Mouse (Mus musculus) C2C12 (cell line): ENCODE results near the gene Tex50.

Experiments
- CTCF ChIP-seq: IDR thresholded peaks from one replicate; pipeline ENCODE4 v1.5.1; 2011; ENCODE audit not compliant: control insufficient read depth, insufficient read depth, insufficient read length
- MAX ChIP-seq: IDR thresholded peaks from one replicate; pipeline ENCODE4 v1.6.1; 2011; ENCODE audit warnings: mild to moderate bottlenecking, control low read depth
- MYOD1 ChIP-seq: IDR thresholded peaks from one replicate; pipeline ENCODE4 v1.6.1; 2011; ENCODE audit warnings: low read depth; ENCODE audit not compliant: control insufficient read depth, insufficient read length
- MYOG ChIP-seq: IDR thresholded peaks from one replicate; pipeline ENCODE4 v1.6.1; 2011; ENCODE audit not compliant: control insufficient read depth, insufficient read length; ENCODE audit errors: extremely low read depth
- USF1 ChIP-seq: IDR thresholded peaks from one replicate; pipeline ENCODE4 v1.6.1; 2011; ENCODE audit warnings: low read depth, mild to moderate bottlenecking, control low read depth, moderate library complexity

DNA sequence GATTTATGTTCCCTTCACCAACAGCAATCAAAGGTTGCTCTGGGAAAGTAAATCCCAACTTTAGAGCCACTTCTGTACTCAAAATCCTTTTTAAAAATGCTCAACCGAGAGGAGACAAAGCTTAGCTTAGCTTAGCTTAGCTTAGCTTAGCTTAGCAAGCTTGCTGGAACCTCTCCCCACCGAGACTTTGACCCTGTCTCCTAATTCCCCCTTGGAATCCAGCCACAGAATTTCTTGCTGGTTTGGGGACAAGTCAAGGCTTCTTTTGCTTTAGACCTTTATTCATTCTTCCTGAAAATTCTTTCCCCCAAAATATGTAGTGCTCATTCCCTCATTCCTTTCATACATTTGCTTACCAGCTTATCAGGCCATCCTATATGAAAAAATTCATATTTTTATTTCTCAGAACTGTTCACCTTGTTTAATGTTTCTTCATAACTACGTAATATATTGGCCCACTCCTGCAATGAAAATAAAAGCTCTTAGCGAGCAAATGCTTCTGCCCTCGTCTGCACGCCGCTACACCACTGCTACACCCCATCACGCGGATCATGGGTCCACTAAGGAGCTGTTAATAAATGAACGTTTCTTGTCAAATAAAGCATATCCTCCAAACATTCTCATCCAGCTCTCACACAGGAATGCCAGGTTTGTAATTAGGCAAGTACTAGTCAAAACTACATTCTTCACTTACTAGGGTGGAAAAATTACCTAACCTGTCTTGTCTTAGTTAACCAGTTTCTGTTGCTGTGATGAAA is 36.3 kb downstream of the Tex50 start:
- TF ChIP-seq USF1, result no peak
- no peak for TF ChIP-seq CTCF
- TF ChIP-seq MAX, result no peak
- no peak for TF ChIP-seq MYOG
- no peak for TF ChIP-seq MYOD1
